Mouse (Mus musculus) stomach, postnatal 0 days (tissue): ENCODE measurements around the gene Dcaf17.

ENCODE experiments used
- CTCF ChIP-seq: IDR thresholded peaks from 2 replicates; pipeline ENCODE4 v1.5.1; 2016; ENCODE audit warnings: antibody characterized with exemption, low read depth, mild to moderate bottlenecking, moderate library complexity
- EP300 ChIP-seq: optimal IDR thresholded peaks from 2 replicates; pipeline ENCODE3; 2016; ENCODE audit warnings: antibody characterized with exemption

GRCm38 (mm10) chr2:71011816-71012215 is 43.3 kb upstream of the Dcaf17 start:
- TF ChIP-seq EP300 (no peak), CTCF (no peak)
